Mouse (Mus musculus): Measurements from ENCODE around the gene Farsb. TPM values are rescaled to one million over a fixed set of nuclear protein-coding genes. Genes with fewer than 3 reads are reported as not detected.

Gene Farsb
- total and polyA plus RNA-seq, 3 experiments: 114 to 205 (median 180) TPM

DNA sequence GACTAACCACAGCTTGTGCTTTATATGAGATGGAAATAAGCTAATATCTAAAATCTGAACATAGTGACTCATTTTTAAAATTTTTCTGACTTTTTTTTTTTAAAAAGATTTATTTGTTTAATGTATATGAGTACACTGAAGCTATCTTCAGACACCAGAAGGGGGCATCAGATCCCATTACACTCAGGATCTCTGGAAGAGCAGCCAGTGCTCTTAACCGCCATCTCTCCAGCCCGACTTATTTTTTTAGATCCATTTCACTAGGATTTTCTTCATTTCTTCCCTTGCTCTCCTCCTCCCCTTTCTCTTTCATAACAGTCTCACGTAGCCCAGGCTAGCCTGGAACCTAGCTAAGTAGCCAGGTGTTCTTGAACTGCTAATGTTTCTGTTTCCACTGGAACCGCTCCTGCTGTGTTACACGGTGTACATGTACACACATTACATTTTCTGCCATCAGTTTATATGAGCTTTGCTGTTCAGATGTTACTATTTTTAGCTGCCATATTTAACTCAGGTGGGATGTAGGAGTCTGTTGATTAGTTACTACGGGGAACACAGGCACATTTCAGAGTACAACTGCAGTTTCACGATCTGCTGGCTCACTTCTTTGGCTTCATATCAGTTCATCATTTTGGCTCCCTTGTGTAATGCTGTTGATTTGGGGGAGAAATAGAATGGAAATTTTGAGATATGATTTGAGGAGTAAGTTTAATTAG is 42.0 kb upstream of the Farsb start:
- H3K9ac ChIP-seq (ENCODE audit: insufficient read depth, low read depth): no peak overlapping the region
- TF ChIP-seq IRF4 (IDR thresholded peaks at IDR 0.05; ENCODE audit: low read depth, low read length) (no peak), SMC3 (IDR thresholded peaks at IDR 0.05; ENCODE audit: low read depth, low read length) (no peak), MAX (IDR thresholded peaks at IDR 0.05; ENCODE audit: low read length) (no peak), RAD21 (IDR thresholded peaks at IDR 0.05; ENCODE audit: low read depth, low read length) (no peak; the same call in 1 of the 2 replicates), CTCF (conservative IDR thresholded peaks at IDR 0.05 in 1 of 2, IDR thresholded peaks at IDR 0.05 in 1 of 2; ENCODE audit: low read depth in 2 of 2, low read length in 2 of 2) (peak in 1 of 2 experiments; percentile 22; a peak in 2 of 4 replicates), PAX5 (IDR thresholded peaks at IDR 0.05; ENCODE audit: low read length) (no peak), USF2 (conservative IDR thresholded peaks at IDR 0.05; ENCODE audit: low read depth, low read length) (no peak)
- no peaks in the 10 kb centered on the region for H3K79me2 ChIP-seq (replicated peaks; ENCODE audit: control insufficient read depth, extremely low read depth, insufficient read depth, poor library complexity, severe bottlenecking)
- no peaks in the 10 kb centered on the region for H3K36me3 ChIP-seq (replicated peaks in 1 of 2; ENCODE audit: control insufficient read depth in 1 of 2, insufficient read depth in 1 of 2, low read length in 1 of 2)
- H3K4me1 ChIP-seq (ENCODE audit: control insufficient read depth in 1 of 2, insufficient read depth in 2 of 2): no peaks in the 10 kb centered on the region
- H3K9me3 ChIP-seq (replicated peaks; ENCODE audit: low read length): no peaks in the 10 kb centered on the region
- no peaks in the 10 kb centered on the region for H3K27me3 ChIP-seq (replicated peaks)
- in situ Hi-C loops (cut with MboI; ENCODE audit: low pct_ligation_motif_present, low pct_unique_long_range_greater_than_20kb, low sequenced_read_pairs): loop anchor here (5.0 to 25.0 kb wide), 2 partner anchors 157 to 1107 kb away; no protein-coding TSS in a partner anchor
- peak; percentile 5 for DNase-seq (ENCODE audit: extremely low read depth)
- H3K27ac ChIP-seq (ENCODE audit: insufficient read depth, low read depth): no peak overlapping the region
- dilution Hi-C loops (cut with MboI; ENCODE audit: extremely low pct_ligation_motif_present, extremely low pct_unique_long_range_greater_than_20kb, low sequenced_read_pairs): no loop called here
- H3K4me2 ChIP-seq (ENCODE audit: insufficient read depth, low read depth, poor library complexity, severe bottlenecking): no peak overlapping the region
- H3K4me3 ChIP-seq (replicated peaks in 1 of 3; ENCODE audit: low read depth in 2 of 3, low read length in 2 of 3, poor library complexity in 1 of 3): no peak overlapping the region

DNA sequence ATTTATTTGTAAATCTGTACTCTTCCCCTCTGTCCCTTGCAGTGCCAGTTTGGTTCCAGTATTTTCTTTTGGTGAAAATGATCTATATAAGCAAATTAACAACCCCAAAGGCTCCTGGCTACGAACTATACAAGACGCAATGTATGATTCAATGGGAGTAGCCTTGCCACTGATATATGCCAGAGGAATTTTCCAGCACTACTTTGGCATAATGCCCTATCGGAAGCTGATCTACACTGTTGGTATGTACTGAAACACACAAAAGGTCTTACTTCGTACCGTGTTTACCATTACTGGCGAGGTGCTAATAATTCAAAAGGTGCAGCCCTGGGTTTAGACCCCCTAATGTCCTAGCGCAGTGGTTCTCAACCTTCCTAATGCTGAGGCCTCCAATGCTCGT is 40.3 kb upstream of the Farsb start:
- TF ChIP-seq CTCF (conservative IDR thresholded peaks at IDR 0.05 in 1 of 2, IDR thresholded peaks at IDR 0.05 in 1 of 2; ENCODE audit: low read depth in 2 of 2, low read length in 2 of 2) (no peak), MAFK (IDR thresholded peaks at IDR 0.05; ENCODE audit: insufficient replicate concordance, low read length) (no peak), USF2 (conservative IDR thresholded peaks at IDR 0.05; ENCODE audit: low read depth, low read length) (no peak), IRF4 (IDR thresholded peaks at IDR 0.05; ENCODE audit: low read depth, low read length) (no peak), MAX (IDR thresholded peaks at IDR 0.05; ENCODE audit: low read length) (no peak), MEF2A (IDR thresholded peaks at IDR 0.05; ENCODE audit: borderline replicate concordance, low read depth, low read length) (no peak), ZKSCAN1 (IDR thresholded peaks at IDR 0.05; ENCODE audit: borderline replicate concordance, low read depth, low read length) (no peak), MYC (IDR thresholded peaks at IDR 0.05; ENCODE audit: low read depth, low read length) (no peak), BHLHE40 (IDR thresholded peaks at IDR 0.05; ENCODE audit: low read depth, low read length) (no peak), HCFC1 (IDR thresholded peaks at IDR 0.05; ENCODE audit: low read depth, low read length) (no peak), CHD1 (IDR thresholded peaks at IDR 0.05; ENCODE audit: low read depth, low read length) (no peak), PAX5 (IDR thresholded peaks at IDR 0.05; ENCODE audit: low read length) (no peak), NELFE (IDR thresholded peaks at IDR 0.05; ENCODE audit: low read depth, low read length) (no peak), SIN3A (IDR thresholded peaks at IDR 0.05; ENCODE audit: low read length) (no peak), SMC3 (IDR thresholded peaks at IDR 0.05; ENCODE audit: low read depth, low read length) (no peak)
- Histone ChIP-seq H3K36me3 (replicated peaks in 1 of 2; ENCODE audit: control insufficient read depth in 1 of 2, insufficient read depth in 1 of 2, low read length in 1 of 2) (no peaks in the 10 kb centered on the region), H3K4me1 (ENCODE audit: control insufficient read depth in 1 of 2, insufficient read depth in 2 of 2) (no peaks in the 10 kb centered on the region), H3K9me3 (replicated peaks; ENCODE audit: low read length) (no peaks in the 10 kb centered on the region), H3K4me2 (ENCODE audit: insufficient read depth, low read depth, poor library complexity, severe bottlenecking) (no peak overlapping the region), H3K9ac (ENCODE audit: insufficient read depth, low read depth) (no peak overlapping the region), H3K4me3 (replicated peaks in 1 of 3; ENCODE audit: low read depth in 2 of 3, low read length in 2 of 3, poor library complexity in 1 of 3) (no peak overlapping the region), H3K79me2 (replicated peaks; ENCODE audit: control insufficient read depth, extremely low read depth, insufficient read depth, poor library complexity, severe bottlenecking) (no peaks in the 10 kb centered on the region), H3K27me3 (replicated peaks) (no peaks in the 10 kb centered on the region), H3K27ac (ENCODE audit: insufficient read depth, low read depth) (no peak overlapping the region)
- in situ Hi-C loops (cut with MboI; ENCODE audit: low pct_ligation_motif_present, low pct_unique_long_range_greater_than_20kb, low sequenced_read_pairs): loop anchor here (25.0 kb wide), 1 partner anchor 1108 kb away; no protein-coding TSS in a partner anchor
- dilution Hi-C loops (cut with MboI; ENCODE audit: extremely low pct_ligation_motif_present, extremely low pct_unique_long_range_greater_than_20kb, low sequenced_read_pairs): no loop called here
- no peak for DNase-seq (ENCODE audit: extremely low read depth)
